Mouse (Mus musculus) kidney, adult 2 months (tissue): ENCODE results near the gene Trim52.

Experiments used
- CTCF ChIP-seq: fragments of 200-500 bp; conservative IDR thresholded peaks from 2 replicates; pipeline ENCODE4 v1.5.1; 2011; ENCODE audit warnings: low read depth, mild to moderate bottlenecking, control low read depth, low read length, moderate library complexity, mixed read lengths; ENCODE audit not compliant: insufficient read depth, insufficient read length
- POLR2A ChIP-seq: fragments of 200-500 bp; IDR thresholded peaks from one replicate; pipeline ENCODE4 v1.6.1; 2011; ENCODE audit warnings: low read depth, low read length, control low read depth

GRCm38 (mm10) chr14:106119371-106119770 lies 13.4 kb downstream of the Trim52 start:
- TF ChIP-seq CTCF = no peak
- TF ChIP-seq POLR2A = no peak
